Mouse (Mus musculus): Measurements from ENCODE around the gene Mthfd1l.

DNA sequence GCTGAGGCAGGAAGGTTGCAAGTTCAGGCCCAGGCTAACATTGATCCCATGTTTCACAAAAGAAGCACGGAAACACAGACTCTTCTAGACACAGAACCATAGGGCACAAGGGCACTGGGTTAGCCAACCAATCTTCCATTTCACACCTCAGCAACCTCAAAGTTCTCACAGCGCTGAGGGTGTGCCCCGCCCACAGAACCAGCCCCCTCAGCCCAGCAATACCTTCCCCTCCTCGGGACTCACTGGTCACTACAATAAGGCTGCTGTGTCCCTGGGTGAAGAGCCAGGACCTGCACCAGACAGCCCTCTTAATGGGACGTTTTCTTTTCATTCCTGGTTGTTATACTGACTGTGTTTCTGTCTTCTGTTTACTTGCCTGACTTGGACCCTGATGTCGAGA lies 181.1 kb downstream of the Mthfd1l start:
- no peak for TF ChIP-seq POLR2A (IDR thresholded peaks at IDR 0.05; ENCODE audit: low read depth, low read length)
- no peak for TF ChIP-seq CTCF (conservative IDR thresholded peaks at IDR 0.05; ENCODE audit: insufficient read depth, insufficient read length, low read depth, low read length)

Data from kidney, adult 2 months (tissue).